Mouse (Mus musculus) myocyte (in vitro differentiated cells): ENCODE results near the gene Psapl1.

Experiments used
- CEBPB ChIP-seq: IDR thresholded peaks from 2 replicates; pipeline ENCODE4 v1.6.1; 2011; ENCODE audit warnings: mild to moderate bottlenecking, moderate library complexity; ENCODE audit not compliant: poor library complexity, insufficient read depth, severe bottlenecking
- E2F4 ChIP-seq: IDR thresholded peaks from one replicate; pipeline ENCODE4 v1.6.1; 2011; ENCODE audit warnings: mild to moderate bottlenecking, control low read depth, moderate library complexity; ENCODE audit not compliant: insufficient read depth
- MAX ChIP-seq: IDR thresholded peaks from one replicate; pipeline ENCODE4 v1.6.1; 2011; ENCODE audit warnings: low read depth, mild to moderate bottlenecking, control low read depth
- MYOD1 ChIP-seq, 3 experiments: IDR thresholded peaks; one replicate each; pipeline ENCODE4 v1.6.1; 2011; ENCODE audit warnings: control low read depth in 2 of 3, low read depth in 2 of 3, mild to moderate bottlenecking in 2 of 3, moderate library complexity in 1 of 3; ENCODE audit not compliant: insufficient read length in 2 of 3, control insufficient read depth in 1 of 3
- MYOG ChIP-seq, 3 experiments: IDR thresholded peaks; one replicate each; pipeline ENCODE4 v1.6.1; 2011; ENCODE audit warnings: control low read depth in 2 of 3, low read depth in 2 of 3, mild to moderate bottlenecking in 2 of 3; ENCODE audit not compliant: insufficient read length in 2 of 3, control insufficient read depth in 1 of 3, insufficient read depth in 1 of 3
- POLR2A ChIP-seq: IDR thresholded peaks from one replicate; pipeline ENCODE4 v1.6.1; 2011; ENCODE audit warnings: low read depth, mild to moderate bottlenecking, control low read depth, moderate library complexity; ENCODE audit not compliant: insufficient read length
- POLR2AphosphoS2 ChIP-seq: IDR thresholded peaks from one replicate; pipeline ENCODE4 v1.6.1; 2011; ENCODE audit warnings: low read depth, control low read depth; ENCODE audit not compliant: insufficient read length
- REST ChIP-seq: IDR thresholded peaks from one replicate; pipeline ENCODE4 v1.6.1; 2011; ENCODE audit warnings: mild to moderate bottlenecking, control low read depth, moderate library complexity; ENCODE audit not compliant: insufficient read depth, insufficient read length
- SRF ChIP-seq: IDR thresholded peaks from one replicate; pipeline ENCODE4 v1.6.1; 2011; ENCODE audit warnings: low read depth; ENCODE audit not compliant: control insufficient read depth, insufficient read length
- TCF12 ChIP-seq: IDR thresholded peaks from one replicate; pipeline ENCODE4 v1.6.1; 2011; ENCODE audit warnings: mild to moderate bottlenecking, control low read depth; ENCODE audit not compliant: poor library complexity, insufficient read depth, severe bottlenecking
- TCF3 ChIP-seq: IDR thresholded peaks from one replicate; pipeline ENCODE4 v1.6.1; 2011; ENCODE audit warnings: low read depth, control low read depth; ENCODE audit not compliant: insufficient read length
- USF1 ChIP-seq: IDR thresholded peaks from one replicate; pipeline ENCODE4 v1.6.1; 2011; ENCODE audit warnings: low read depth, mild to moderate bottlenecking, control low read depth, moderate library complexity

DNA sequence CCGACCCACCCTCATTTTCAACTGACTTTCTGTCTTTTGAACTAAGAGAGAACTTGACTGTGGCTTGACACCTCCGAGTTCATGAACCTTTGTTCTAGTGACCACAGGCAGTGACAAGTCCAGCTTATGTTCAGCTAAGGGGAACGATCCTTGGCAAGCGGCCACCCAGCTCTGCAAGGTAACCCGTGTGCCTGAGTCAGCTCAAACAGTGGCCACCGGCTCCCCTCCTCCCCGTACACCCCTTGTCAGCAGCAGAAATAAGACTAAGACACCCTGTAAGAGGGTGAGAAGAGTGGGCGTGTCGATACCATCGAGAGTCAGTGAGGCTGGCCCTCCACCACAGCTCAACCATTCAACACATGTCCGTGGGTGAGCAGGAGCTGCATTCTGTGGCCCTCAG is 27.4 kb upstream of the Psapl1 start:
- TF ChIP-seq TCF12: no peak
- no peak for TF ChIP-seq POLR2A
- TF ChIP-seq MAX: no peak
- TF ChIP-seq TCF3: no peak
- no peak for TF ChIP-seq POLR2AphosphoS2
- no peak for TF ChIP-seq CEBPB
- TF ChIP-seq MYOG (IDR thresholded peaks at IDR 0.05; ENCODE audit: control insufficient read depth in 1 of 3, insufficient read depth in 1 of 3, insufficient read length in 2 of 3, low read depth in 2 of 3): peak in 1 of 3 experiments; percentile 43
- no peak for TF ChIP-seq USF1
- peak in 1 of 3 experiments; percentile 25 for TF ChIP-seq MYOD1 (IDR thresholded peaks at IDR 0.05; ENCODE audit: control insufficient read depth in 1 of 3, insufficient read length in 2 of 3, low read depth in 2 of 3)
- no peak for TF ChIP-seq SRF
- TF ChIP-seq E2F4: no peak
- TF ChIP-seq REST: no peak
